Mouse (Mus musculus): ENCODE results near the gene Nat8l.

Nat8l gene

GRCm38 (mm10) chr5:34002636-34003035 is 6.9 kb downstream of the Nat8l start:
- DNase-seq (ENCODE audit: low spot score in 2 of 2): no peak

GRCm38 (mm10) chr5:34004618-34005017 is 8.8 kb downstream of the Nat8l start:
- DNase-seq (ENCODE audit: low spot score in 2 of 2): no peak

- DNase-seq (ENCODE audit: low spot score in 2 of 2): no peak
Observed at GRCm38 (mm10) chr5:34006832-34007231, 11.0 kb downstream of the Nat8l start.

- no peak for DNase-seq (ENCODE audit: low spot score in 2 of 2)
Observed at GRCm38 (mm10) chr5:34007392-34007941, 11.7 kb downstream of the Nat8l start.

- DNase-seq (ENCODE audit: low spot score in 2 of 2): no peak
Observed at GRCm38 (mm10) chr5:34014652-34015051, 18.9 kb downstream of the Nat8l start.

GRCm38 (mm10) chr5:34018968-34019367 is 23.2 kb downstream of the Nat8l start:
- no peak for DNase-seq (ENCODE audit: low spot score in 2 of 2)

- no peak for DNase-seq (ENCODE audit: low spot score in 2 of 2)
Observed at GRCm38 (mm10) chr5:34030101-34030500, 34.3 kb downstream of the Nat8l start.

GRCm38 (mm10) chr5:34031022-34031421 is 35.2 kb downstream of the Nat8l start:
- DNase-seq (ENCODE audit: low spot score in 2 of 2): no peak

GRCm38 (mm10) chr5:34032520-34032919 is 36.7 kb downstream of the Nat8l start:
- DNase-seq (ENCODE audit: low spot score in 2 of 2): no peak
